Mouse (Mus musculus) c-Kit-positive CD71-positive TER-119-positive erythroid progenitor cells, embryonic 14.5 days (primary cell): ENCODE measurements around the gene Cdk17.

Experiments used
- DNase-seq: peaks from one replicate; pipeline ENCODE4 v3.0.0-alpha.2; 2013; ENCODE audit warnings: low spot score

Gene Cdk17

GRCm38 (mm10) chr10:93171182-93171855, 10.6 kb downstream of the Cdk17 start:
- DNase-seq, result no peak

- DNase-seq, result no peak
These were observed 16.8 kb downstream of the Cdk17 start for GRCm38 (mm10) chr10:93177471-93177870.

- no peak for DNase-seq
These were observed 17.2 kb downstream of the Cdk17 start for GRCm38 (mm10) chr10:93177874-93178273.

- no peak for DNase-seq
These were observed 18.0 kb downstream of the Cdk17 start for GRCm38 (mm10) chr10:93178662-93179061.

- DNase-seq, result no peak
These were observed 19.2 kb downstream of the Cdk17 start for GRCm38 (mm10) chr10:93179669-93180460.

- no peak for DNase-seq
These were observed 23.8 kb downstream of the Cdk17 start for GRCm38 (mm10) chr10:93184351-93184976.

- DNase-seq, result no peak
These were observed 27.8 kb downstream of the Cdk17 start for GRCm38 (mm10) chr10:93188440-93188999.

GRCm38 (mm10) chr10:93190475-93191262, 30.0 kb downstream of the Cdk17 start:
- no peak for DNase-seq

- no peak for DNase-seq
These were observed 36.4 kb downstream of the Cdk17 start for GRCm38 (mm10) chr10:93197092-93197491.

- DNase-seq, result no peak
These were observed 38.3 kb downstream of the Cdk17 start for GRCm38 (mm10) chr10:93198958-93199357.

- DNase-seq, result no peak
These were observed 41.3 kb downstream of the Cdk17 start for GRCm38 (mm10) chr10:93201846-93202458.

- no peak for DNase-seq
These were observed 44.7 kb downstream of the Cdk17 start for GRCm38 (mm10) chr10:93205287-93205956.

GRCm38 (mm10) chr10:93207176-93207575, 46.5 kb downstream of the Cdk17 start:
- DNase-seq, result no peak

- no peak for DNase-seq
These were observed 52.0 kb downstream of the Cdk17 start for GRCm38 (mm10) chr10:93212699-93213098.

GRCm38 (mm10) chr10:93213339-93213738, 52.7 kb downstream of the Cdk17 start:
- DNase-seq, result no peak

GRCm38 (mm10) chr10:93214251-93214650, 53.6 kb downstream of the Cdk17 start:
- DNase-seq, result no peak

GRCm38 (mm10) chr10:93215051-93215763, 54.5 kb downstream of the Cdk17 start:
- no peak for DNase-seq

- no peak for DNase-seq
These were observed 65.1 kb downstream of the Cdk17 start for GRCm38 (mm10) chr10:93225751-93226150.

GRCm38 (mm10) chr10:93227921-93228320, 67.2 kb downstream of the Cdk17 start:
- DNase-seq, result no peak

GRCm38 (mm10) chr10:93228401-93229007, 67.8 kb downstream of the Cdk17 start:
- DNase-seq, result no peak
